Mouse (Mus musculus): ENCODE results near the gene Spata21. TPM values are rescaled to one million over a fixed set of nuclear protein-coding genes. Genes with fewer than 3 reads are reported as not detected.

Gene Spata21
- polyA plus RNA-seq, 1 experiment from 2014 or later = 0.30 TPM

Other genes with a start within 250 kb of the Spata21 start
- gene Padi1, start 242.6 kb upstream of the Spata21 start, polyA plus RNA-seq (2015; fragmentation: Nextera tagmentation; extraction: Ambion mirVana) = 0.09 TPM in 1 of 2 replicates, not detected in the other
- gene Padi2, start 182.0 kb upstream of the Spata21 start, polyA plus RNA-seq (2015; fragmentation: Nextera tagmentation; extraction: Ambion mirVana) = 0.06 and 0.12 TPM in 2 replicates
- 478 and 480 TPM in 2 replicates for gene Sdhb, start 127.1 kb upstream of the Spata21 start, polyA plus RNA-seq (2015; fragmentation: Nextera tagmentation; extraction: Ambion mirVana)
- gene Atp13a2, start 101.5 kb upstream of the Spata21 start, polyA plus RNA-seq (2015; fragmentation: Nextera tagmentation; extraction: Ambion mirVana) = 76.9 and 85.9 TPM in 2 replicates
- gene Mfap2, start 77.9 kb upstream of the Spata21 start, polyA plus RNA-seq (2015; fragmentation: Nextera tagmentation; extraction: Ambion mirVana) = 253 and 270 TPM in 2 replicates
- gene Crocc, start 27.8 kb upstream of the Spata21 start, polyA plus RNA-seq (2015; fragmentation: Nextera tagmentation; extraction: Ambion mirVana) = 7.4 and 7.7 TPM in 2 replicates
- gene Necap2, start 10.0 kb upstream of the Spata21 start, polyA plus RNA-seq (2015; fragmentation: Nextera tagmentation; extraction: Ambion mirVana) = 44.9 and 48.0 TPM in 2 replicates
- 29.3 and 33.5 TPM in 2 replicates for gene Szrd1, start 51.4 kb downstream of the Spata21 start, polyA plus RNA-seq (2015; fragmentation: Nextera tagmentation; extraction: Ambion mirVana)
- gene Fbxo42, start 59.6 kb downstream of the Spata21 start, polyA plus RNA-seq (2015; fragmentation: Nextera tagmentation; extraction: Ambion mirVana) = 19.7 and 20.0 TPM in 2 replicates
- gene Rsg1, start 125.6 kb downstream of the Spata21 start, polyA plus RNA-seq (2015; fragmentation: Nextera tagmentation; extraction: Ambion mirVana) = 6.1 and 7.1 TPM in 2 replicates
- gene Arhgef19, start 151.2 kb downstream of the Spata21 start, polyA plus RNA-seq (2015; fragmentation: Nextera tagmentation; extraction: Ambion mirVana) = 0.96 and 1.2 TPM in 2 replicates
- 1.0 and 1.3 TPM in 2 replicates for gene Epha2, start 212.9 kb downstream of the Spata21 start, polyA plus RNA-seq (2015; fragmentation: Nextera tagmentation; extraction: Ambion mirVana)